Mouse (Mus musculus): ENCODE measurements around the gene Myo1d.

DNA sequence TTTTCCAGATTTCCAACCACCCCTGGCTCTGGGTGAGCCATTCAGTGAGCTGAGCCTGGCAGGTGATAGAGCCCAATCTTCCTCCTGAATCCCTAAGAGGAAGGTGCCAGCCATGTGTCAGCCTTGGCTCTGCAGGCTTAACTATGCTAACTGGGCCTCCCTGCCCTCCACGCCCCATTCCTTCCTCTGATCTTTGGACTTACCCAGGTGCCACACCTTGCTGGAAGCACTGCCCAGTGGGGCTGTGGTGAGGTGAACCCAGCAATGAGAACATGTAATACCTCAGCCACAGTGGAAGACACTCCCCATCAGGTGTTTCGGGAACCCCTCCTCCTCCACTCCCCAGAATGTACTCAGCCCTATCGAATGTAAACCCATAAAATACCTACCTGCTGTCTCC, 40.3 kb upstream of the Myo1d start:
- no peak for TF ChIP-seq POLR2A (IDR thresholded peaks at IDR 0.05; ENCODE audit: insufficient read depth, low read depth, low read length)
- TF ChIP-seq CTCF (IDR thresholded peaks at IDR 0.05; ENCODE audit: insufficient read depth, low read depth, low read length), result no peak
